Mouse (Mus musculus) embryonic facial prominence, embryonic 15.5 days (tissue): ENCODE data around the gene Lypd6. TPM values are rescaled to one million over a fixed set of nuclear protein-coding genes. Genes with fewer than 3 reads are reported as not detected.

Source experiments
- ATAC-seq: fragments of 200-750 bp; cut with Nextera tagmentation; 2 replicates; pipeline ENCODE4 v1.8.0; 2017; ENCODE audit warnings: low read depth, moderate TSS enrichment; ENCODE audit not compliant: insufficient number of reproducible peaks, low FRiP score, low TSS enrichment
- H3K27ac ChIP-seq: fragments of 300-500 bp; sonication (generic); replicated peaks from 2 replicates; pipeline ENCODE4 v1.5.1; 2015; ENCODE audit warnings: mild to moderate bottlenecking, inconsistent platforms
- H3K27me3 ChIP-seq: fragments of 300-500 bp; sonication (generic); 2 replicates; pipeline ENCODE4 v1.6.1; 2015; ENCODE audit warnings: inconsistent platforms
- H3K36me3 ChIP-seq: fragments of 300-500 bp; sonication (generic); 2 replicates; pipeline ENCODE4 v1.6.1; 2015; ENCODE audit warnings: mild to moderate bottlenecking, inconsistent platforms
- H3K4me1 ChIP-seq: fragments of 300-500 bp; sonication (generic); 2 replicates; pipeline ENCODE4 v1.6.1; 2015; ENCODE audit warnings: inconsistent platforms
- H3K4me2 ChIP-seq: fragments of 300-500 bp; sonication (generic); replicated peaks from 2 replicates; pipeline ENCODE4 v1.6.1; 2015; ENCODE audit warnings: mild to moderate bottlenecking, inconsistent platforms
- H3K4me3 ChIP-seq: fragments of 300-500 bp; sonication (generic); replicated peaks from 2 replicates; pipeline ENCODE4 v1.5.1; 2015; ENCODE audit warnings: mild to moderate bottlenecking, inconsistent platforms
- H3K9ac ChIP-seq: fragments of 300-500 bp; sonication (generic); 2 replicates; pipeline ENCODE4 v1.6.1; 2015; ENCODE audit warnings: inconsistent platforms
- H3K9me3 ChIP-seq: fragments of 300-500 bp; sonication (generic); replicated peaks from 2 replicates; pipeline ENCODE4 v1.6.1; 2016; ENCODE audit warnings: inconsistent platforms
- WGBS: fragments of 180-500 bp; shearing (Covaris S2); methylation state at CpG from one replicate; pipeline ENCODE4 v1.1.7; 2015; 5-methylcytosine and 5-hydroxymethylcytosine counted together
- polyA plus RNA-seq: library from polyadenylated mRNA; unstranded; fragments of >200 nt; fragmentation: Nextera tagmentation; extraction: Ambion mirVana; gene quantifications from 2 replicates; pipeline ENCODE4 v1.2.1, GENCODE M21; 2015

Gene Lypd6
- polyA plus RNA-seq, 1 experiment from 2014 or later: 7.5 TPM

DNA sequence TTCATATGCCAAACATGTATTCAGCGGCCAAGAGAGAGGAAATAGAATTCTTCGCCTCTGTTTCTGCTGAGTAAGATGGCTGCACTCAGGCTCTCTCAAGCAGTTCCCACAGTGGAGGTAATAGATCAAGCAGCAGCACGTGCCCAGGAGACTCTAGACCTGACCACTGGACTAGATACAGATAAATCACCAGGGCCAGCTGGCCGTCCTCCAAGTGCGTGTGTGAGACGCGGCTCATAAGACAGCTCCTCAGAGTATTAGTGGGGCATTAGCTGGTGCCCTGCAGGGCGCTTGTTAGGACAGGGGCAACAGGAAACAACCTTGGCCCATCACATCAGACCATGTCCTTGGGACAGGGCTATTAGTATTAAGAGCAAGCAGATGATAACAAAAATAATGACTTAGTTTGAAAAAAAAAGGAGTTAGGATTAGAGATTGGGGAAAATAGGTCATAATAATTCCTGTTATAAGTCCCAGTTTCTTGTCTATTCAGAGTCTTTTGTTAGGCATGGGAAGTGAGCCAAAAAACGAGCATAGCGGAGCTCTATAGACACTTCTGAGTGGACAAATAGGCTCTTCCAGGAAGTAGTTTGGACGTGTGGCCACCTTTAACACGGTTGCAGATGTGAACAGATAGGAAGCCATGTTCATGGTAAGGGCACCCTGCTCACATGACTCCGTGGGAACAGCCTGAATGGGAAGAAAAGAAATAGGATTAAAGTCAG lies 3.5 kb downstream of the Lypd6 start:
- 0 out of 2 replicates have a peak, but pooled peaks cover 5% of the 10 kb centered on the region for H3K4me1 ChIP-seq
- H3K36me3 ChIP-seq: no peaks in the 10 kb centered on the region
- no peaks in the 10 kb centered on the region for H3K27me3 ChIP-seq
- H3K4me3 ChIP-seq: no peak overlapping the region
- no peak overlapping the region for H3K27ac ChIP-seq
- 68% methylated on average over 13 of the region's 13 CpGs for whole genome bisulfite sequencing
- no peaks in the 10 kb centered on the region for H3K9me3 ChIP-seq
- no peak overlapping the region for H3K4me2 ChIP-seq
- ATAC-seq: no peak
- no peak overlapping the region for H3K9ac ChIP-seq

DNA sequence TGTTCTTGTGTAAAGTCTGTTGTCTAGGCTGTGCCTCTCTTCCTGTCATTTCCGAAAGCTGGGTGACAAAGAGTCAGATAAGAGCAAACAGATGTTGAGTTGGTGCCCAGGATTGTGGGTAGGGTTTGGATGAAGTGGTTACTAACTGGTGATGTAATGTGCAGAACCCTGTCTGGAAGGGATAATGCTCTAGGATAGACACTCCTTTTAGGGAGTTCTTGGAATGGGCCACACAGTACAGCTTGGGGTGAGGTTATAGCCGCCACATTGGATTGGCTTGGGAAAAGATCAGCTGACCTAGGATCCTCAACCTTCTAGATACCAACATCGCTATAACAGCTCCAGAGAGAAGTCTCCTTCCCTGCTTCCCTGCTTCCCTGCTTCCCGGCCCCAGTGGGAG lies 5.9 kb downstream of the Lypd6 start:
- Histone ChIP-seq H3K27ac (no peak overlapping the region), H3K4me2 (no peak overlapping the region), H3K4me3 (no peak overlapping the region), H3K27me3 (no peaks in the 10 kb centered on the region), H3K9ac (no peak overlapping the region), H3K36me3 (no peaks in the 10 kb centered on the region), H3K4me1 (no peaks in the 10 kb centered on the region), H3K9me3 (no peaks in the 10 kb centered on the region)
- WGBS: 79% methylated on average over 4 of the region's 4 CpGs
- ATAC-seq: no peak

DNA sequence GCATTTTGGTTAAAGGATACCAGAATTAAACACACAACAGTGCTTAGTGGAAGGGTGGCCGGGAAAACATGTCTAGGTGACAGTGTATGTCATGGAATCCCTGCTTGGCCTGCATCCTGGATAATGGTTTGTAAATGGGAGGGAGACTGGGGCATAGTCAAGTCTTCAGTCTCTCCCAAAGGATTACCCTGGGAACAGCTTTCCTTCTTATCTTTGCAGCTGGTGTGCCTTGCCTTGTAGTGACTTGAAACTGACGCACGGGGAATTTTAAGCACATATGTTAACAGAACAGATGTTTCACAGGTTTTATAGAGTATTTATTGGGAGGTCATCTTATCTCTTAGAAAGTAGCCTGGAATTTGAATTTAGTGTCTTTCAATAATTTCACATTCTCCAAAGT lies 18.5 kb downstream of the Lypd6 start:
- no peaks in the 10 kb centered on the region for H3K36me3 ChIP-seq
- no peaks in the 10 kb centered on the region for H3K4me1 ChIP-seq
- H3K9ac ChIP-seq: no peak overlapping the region
- no peak overlapping the region for H3K27ac ChIP-seq
- no peak overlapping the region for H3K4me2 ChIP-seq
- no peak for ATAC-seq
- no peak overlapping the region for H3K4me3 ChIP-seq
- no peaks in the 10 kb centered on the region for H3K27me3 ChIP-seq
- no peaks in the 10 kb centered on the region for H3K9me3 ChIP-seq
- WGBS: 57% methylated on average over 3 of the region's 3 CpGs

DNA sequence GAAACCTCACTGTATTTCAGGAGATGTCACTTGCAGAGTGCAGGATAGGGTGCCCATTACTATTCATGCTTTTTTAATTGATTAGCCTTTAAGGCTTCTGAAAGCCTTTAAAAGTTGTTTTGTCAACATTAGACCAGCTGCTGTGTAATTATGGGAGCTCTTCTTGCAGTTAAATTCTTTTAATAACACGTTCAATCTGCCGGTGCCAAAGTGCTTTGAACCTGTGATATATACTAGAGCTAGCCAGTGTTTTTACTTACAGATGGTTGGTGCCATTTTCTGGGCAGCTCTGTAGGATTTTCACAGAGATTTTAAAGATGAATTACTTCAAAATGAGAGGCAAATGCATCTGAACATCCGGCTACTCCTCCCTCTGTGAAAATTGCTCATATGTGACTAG lies 21.5 kb downstream of the Lypd6 start:
- H3K4me3 ChIP-seq: no peak overlapping the region
- no peak for ATAC-seq
- H3K27ac ChIP-seq: no peak overlapping the region
- H3K9me3 ChIP-seq: no peaks in the 10 kb centered on the region
- H3K4me1 ChIP-seq: no peaks in the 10 kb centered on the region
- H3K4me2 ChIP-seq: no peak overlapping the region
- H3K36me3 ChIP-seq: no peaks in the 10 kb centered on the region
- no peak overlapping the region for H3K9ac ChIP-seq
- WGBS: 55% methylated on average over 3 of the region's 3 CpGs
- H3K27me3 ChIP-seq: no peaks in the 10 kb centered on the region

DNA sequence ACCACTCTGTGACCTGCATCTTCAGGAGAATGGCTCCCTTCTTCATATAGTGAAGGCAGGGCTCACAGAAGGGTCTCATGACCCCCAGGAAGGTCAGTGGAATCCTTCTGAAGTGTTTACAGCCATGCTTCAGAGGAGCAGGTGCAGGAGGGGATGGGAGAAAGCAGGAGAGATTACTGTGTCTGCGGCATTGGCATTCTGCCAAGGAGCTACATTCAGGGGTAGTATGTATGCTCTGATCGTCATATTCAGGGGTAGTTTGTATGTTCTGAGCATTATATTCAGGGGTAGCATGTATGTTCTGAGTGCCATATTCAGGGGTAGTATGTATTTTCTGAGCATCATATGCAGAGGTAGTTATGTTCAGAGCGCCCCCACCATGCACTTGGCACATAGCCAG lies 30.1 kb downstream of the Lypd6 start:
- no peak overlapping the region for H3K9ac ChIP-seq
- ATAC-seq: no peak
- WGBS: 52% methylated on average over 3 of the region's 3 CpGs
- H3K4me2 ChIP-seq: no peak overlapping the region
- H3K27ac ChIP-seq: no peak overlapping the region
- no peak overlapping the region for H3K4me3 ChIP-seq
- no peaks in the 10 kb centered on the region for H3K9me3 ChIP-seq
- peaks cover 7% of the 10 kb centered on the region; the same call in 1 of the 2 replicates for H3K4me1 ChIP-seq
- no peaks in the 10 kb centered on the region for H3K36me3 ChIP-seq
- H3K27me3 ChIP-seq: no peaks in the 10 kb centered on the region

DNA sequence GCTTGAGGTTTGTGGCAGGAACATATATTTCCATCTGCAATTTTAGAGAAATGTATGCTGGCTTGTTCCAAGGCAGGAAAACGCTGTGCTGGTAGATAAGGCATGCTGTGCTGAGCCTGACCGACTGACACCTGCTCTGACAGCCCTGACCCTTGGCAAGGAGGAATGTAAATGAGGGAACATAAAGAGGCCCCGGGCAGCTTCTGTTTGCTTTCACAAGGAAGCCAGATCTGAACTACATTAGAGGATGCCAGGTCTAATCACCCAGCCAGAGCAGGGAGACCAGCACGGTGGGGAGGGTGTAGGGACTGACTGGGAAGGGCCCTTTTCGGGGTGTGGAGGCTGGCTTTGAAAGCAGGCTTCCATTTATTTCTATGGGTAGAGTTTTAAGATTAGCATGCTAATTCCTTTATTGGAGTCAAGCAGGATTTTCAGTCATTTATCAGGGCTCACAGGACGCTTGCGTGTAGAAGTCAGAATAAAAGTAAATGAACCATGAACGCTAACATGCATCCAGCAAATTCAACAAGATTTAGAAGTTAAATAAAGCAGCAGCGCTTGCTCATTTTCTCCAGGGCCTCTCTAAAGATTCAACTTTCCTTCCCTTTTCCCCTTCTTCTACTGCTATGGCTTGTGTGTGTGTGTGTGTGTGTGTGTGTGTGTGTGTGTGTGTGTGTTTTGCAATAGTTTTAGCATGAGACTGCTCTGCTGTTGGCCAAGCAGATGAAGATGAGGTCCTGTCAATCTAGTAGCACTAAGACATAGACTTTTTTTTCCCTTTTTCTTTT lies 34.3 kb downstream of the Lypd6 start:
- Histone ChIP-seq H3K4me1 (peaks cover 7% of the 10 kb centered on the region; the same call in 1 of the 2 replicates), H3K4me2 (no peak overlapping the region), H3K4me3 (no peak overlapping the region), H3K9ac (no peak overlapping the region), H3K36me3 (no peaks in the 10 kb centered on the region), H3K27ac (no peak overlapping the region), H3K9me3 (no peaks in the 10 kb centered on the region), H3K27me3 (no peaks in the 10 kb centered on the region)
- 26% methylated on average over 9 of the region's 9 CpGs for WGBS
- ATAC-seq: no peak

DNA sequence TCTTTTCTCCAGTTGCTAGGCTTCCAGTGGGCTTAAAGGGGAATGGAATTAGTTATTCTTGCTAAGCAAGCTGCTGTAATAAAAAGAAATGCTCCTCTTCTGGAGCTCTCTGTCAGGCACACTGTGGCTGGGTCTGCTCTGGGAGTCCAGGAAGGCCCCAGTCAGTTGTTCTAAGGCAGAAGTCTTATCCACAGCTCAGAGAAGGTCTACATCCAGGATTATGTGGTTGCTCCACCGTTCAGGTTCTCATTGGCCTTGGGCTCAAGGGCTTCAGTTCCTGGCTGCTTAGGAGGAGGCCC lies 34.9 kb downstream of the Lypd6 start:
- no peaks in the 10 kb centered on the region for H3K36me3 ChIP-seq
- H3K27me3 ChIP-seq: no peaks in the 10 kb centered on the region
- H3K4me2 ChIP-seq: no peak overlapping the region
- H3K4me1 ChIP-seq: peaks cover 7% of the 10 kb centered on the region; the same call in 1 of the 2 replicates
- H3K4me3 ChIP-seq: no peak overlapping the region
- no peaks in the 10 kb centered on the region for H3K9me3 ChIP-seq
- WGBS: 76% methylated on average over 1 of the region's 1 CpGs
- no peak for ATAC-seq
- H3K9ac ChIP-seq: no peak overlapping the region
- H3K27ac ChIP-seq: no peak overlapping the region

DNA sequence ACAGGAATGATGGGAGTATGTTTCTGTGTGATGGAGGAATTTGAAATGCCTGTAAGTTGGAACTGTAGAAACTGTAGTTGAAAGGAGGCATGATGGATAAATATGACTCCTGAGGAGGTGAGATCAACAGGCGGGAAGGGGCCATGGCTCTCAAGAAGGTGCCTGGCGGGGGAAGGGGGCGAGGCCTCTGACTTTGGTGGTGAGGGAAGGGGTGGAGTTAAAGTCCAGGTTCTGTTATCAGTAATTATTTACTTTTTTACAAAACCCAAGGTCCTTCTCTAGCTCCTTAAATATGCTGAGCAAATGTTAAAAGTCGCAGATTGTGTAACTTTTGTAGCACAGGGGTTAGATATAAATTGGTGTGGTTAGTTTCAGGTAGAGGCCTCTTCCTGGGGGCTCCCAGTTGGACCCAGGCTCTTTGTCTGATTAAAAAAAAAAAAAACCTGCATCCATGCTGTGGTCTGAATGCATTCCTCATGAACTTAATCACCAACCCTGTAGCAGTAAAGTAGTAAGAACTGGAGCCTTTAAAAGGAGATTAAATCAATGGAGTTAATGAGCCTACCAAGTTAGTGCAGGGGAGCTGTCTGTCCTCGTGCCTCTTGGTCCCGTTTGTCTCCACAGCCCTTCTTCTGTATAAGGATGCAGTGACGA lies 37.7 kb downstream of the Lypd6 start:
- peaks cover 7% of the 10 kb centered on the region; the same call in 1 of the 2 replicates for H3K4me1 ChIP-seq
- no peak for ATAC-seq
- H3K27ac ChIP-seq: no peak overlapping the region
- WGBS: 68% methylated on average over 7 of the region's 7 CpGs
- H3K36me3 ChIP-seq: no peaks in the 10 kb centered on the region
- H3K4me2 ChIP-seq: no peak overlapping the region
- H3K9ac ChIP-seq: no peak overlapping the region
- H3K27me3 ChIP-seq: no peaks in the 10 kb centered on the region
- H3K9me3 ChIP-seq: no peaks in the 10 kb centered on the region
- no peak overlapping the region for H3K4me3 ChIP-seq

DNA sequence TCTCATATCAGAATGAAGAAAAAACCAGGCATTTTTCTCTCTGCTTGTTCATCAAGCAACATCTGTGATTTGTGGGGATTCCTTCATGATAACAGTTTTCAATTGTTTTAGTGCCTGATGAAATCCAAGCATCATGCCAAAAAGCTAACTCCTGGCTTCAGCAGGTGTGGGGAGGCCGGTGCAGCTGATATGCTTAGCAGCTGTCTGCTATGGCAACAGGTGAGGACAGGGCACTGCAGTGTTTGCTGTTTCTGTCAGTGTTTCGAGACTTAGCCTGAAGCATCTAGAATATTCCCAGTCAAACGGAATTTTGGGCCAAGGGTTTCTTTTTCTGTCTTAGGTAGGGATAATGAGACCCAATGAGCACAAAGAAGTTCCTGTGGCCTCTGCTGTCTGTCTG lies 39.4 kb downstream of the Lypd6 start:
- Histone ChIP-seq H3K4me2 (no peak overlapping the region), H3K4me3 (no peak overlapping the region), H3K4me1 (peaks cover 3% of the 10 kb centered on the region; the same call in 1 of the 2 replicates), H3K9ac (no peak overlapping the region), H3K27me3 (no peaks in the 10 kb centered on the region), H3K27ac (no peak overlapping the region), H3K9me3 (no peaks in the 10 kb centered on the region), H3K36me3 (no peaks in the 10 kb centered on the region)
- ATAC-seq: no peak
- WGBS: 56% methylated on average over 3 of the region's 3 CpGs

DNA sequence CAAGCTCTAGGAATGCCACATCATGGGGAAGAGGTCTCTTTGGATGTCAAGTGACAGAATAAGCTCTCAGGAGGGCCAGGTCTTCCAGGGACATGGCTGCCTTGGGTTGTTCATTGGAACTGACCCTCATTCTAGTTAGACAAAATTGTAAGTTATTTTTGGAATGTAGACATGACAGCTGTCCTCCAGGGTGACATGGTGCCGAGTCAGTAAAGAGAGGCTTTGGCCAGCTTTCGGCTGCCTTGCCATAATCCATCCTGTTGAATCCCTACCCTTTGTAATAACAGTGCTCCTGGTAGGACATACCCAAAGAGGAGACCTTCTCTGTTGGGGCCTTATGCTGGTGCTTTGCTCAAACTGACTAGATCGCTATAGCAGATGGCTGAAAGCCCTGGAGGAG lies 39.8 kb downstream of the Lypd6 start:
- H3K9me3 ChIP-seq: no peaks in the 10 kb centered on the region
- no peaks in the 10 kb centered on the region for H3K4me1 ChIP-seq

DNA sequence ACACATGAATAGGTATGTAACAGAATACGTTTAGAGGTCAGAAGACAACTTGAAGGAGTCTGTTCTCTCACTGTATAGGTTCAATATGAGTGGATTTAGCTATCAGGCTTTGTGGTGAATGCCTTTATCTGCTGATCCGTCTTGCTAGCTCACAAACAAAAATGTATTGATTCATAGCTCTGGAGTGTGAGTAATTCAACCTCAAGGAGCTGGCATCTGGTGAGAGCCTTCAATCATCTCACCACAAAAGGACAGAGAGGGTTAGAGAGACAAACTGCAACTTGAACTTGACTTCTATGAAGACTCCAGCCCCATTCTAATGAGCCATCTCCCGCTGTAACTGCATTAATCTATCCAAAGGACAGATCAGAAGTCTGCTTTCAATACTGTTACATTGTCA lies 40.6 kb downstream of the Lypd6 start:
- 73% methylated on average over 3 of the region's 3 CpGs for WGBS
- ATAC-seq: no peak
- H3K27ac ChIP-seq: no peak overlapping the region
- no peaks in the 10 kb centered on the region for H3K27me3 ChIP-seq
- no peak overlapping the region for H3K9ac ChIP-seq
- no peaks in the 10 kb centered on the region for H3K4me1 ChIP-seq
- H3K9me3 ChIP-seq: no peaks in the 10 kb centered on the region
- H3K4me3 ChIP-seq: no peak overlapping the region
- no peaks in the 10 kb centered on the region for H3K36me3 ChIP-seq
- no peak overlapping the region for H3K4me2 ChIP-seq

More for the DNA sequence above, 39.8 kb downstream of the Lypd6 start:
- no peak overlapping the region for H3K4me2 ChIP-seq
- no peak overlapping the region for H3K4me3 ChIP-seq
- no peak for ATAC-seq
- no peak overlapping the region for H3K27ac ChIP-seq
- H3K36me3 ChIP-seq: no peaks in the 10 kb centered on the region
- WGBS: 67% methylated on average over 3 of the region's 3 CpGs
- no peaks in the 10 kb centered on the region for H3K27me3 ChIP-seq
- no peak overlapping the region for H3K9ac ChIP-seq
